Mouse (Mus musculus) common myeloid progenitor, adult 5-6 weeks (primary cell): ENCODE measurements at regions not wholly inside any gene's neighbourhood (a gene's known extent, or its start where the extent isn't known, plus 50 kb on each side); places are given as distances from the start of the nearest gene placed in this dataset.

Experiments used
- ATAC-seq: replicated peaks from 2 replicates; pipeline ENCODE4 v1.8.0; 2016; ENCODE audit warnings: low read depth, mild to moderate bottlenecking, moderate TSS enrichment, inconsistent platforms; ENCODE audit not compliant: poor library complexity, severe bottlenecking

DNA sequence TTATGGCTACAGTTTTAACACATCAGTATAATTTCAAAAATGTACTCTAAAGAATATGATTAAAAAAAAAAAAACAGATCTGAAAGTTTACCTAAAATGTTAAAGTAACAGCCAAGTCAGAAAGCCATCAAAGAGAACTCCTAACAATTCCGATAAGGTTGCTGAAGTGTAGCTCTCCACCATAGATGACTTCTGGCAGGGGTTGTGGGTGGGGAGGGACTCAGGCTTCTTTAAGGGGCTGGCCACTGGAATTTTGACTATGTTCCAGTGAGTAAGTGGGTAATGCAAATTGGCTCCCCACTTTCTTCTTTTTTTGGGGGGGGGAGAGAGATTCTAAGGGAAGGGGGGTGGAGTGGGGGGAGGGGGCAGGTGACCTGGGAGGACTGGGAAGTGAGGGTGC lies 98.0 kb downstream of the Brms1l start:
- no peak for ATAC-seq

DNA sequence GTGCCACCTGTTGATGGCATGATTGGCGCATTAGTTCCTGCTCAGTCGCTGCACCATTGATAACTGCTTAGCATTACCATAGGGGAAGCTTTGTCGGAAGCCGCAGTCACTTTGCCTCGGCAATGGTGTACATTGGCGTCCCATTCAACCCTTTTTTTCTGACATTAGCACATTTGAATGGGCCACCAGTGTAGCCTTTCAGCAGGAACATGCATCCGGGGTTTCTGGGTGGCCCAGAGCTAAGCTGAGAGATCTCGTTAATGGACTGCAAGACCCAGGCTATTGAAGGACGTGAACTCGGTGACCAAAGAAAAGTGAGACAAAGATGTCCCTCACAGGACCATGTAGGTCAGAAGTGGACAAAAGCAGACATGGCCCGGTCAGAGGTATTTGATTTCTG lies 97.3 kb downstream of the Brms1l start:
- ATAC-seq: no peak

DNA sequence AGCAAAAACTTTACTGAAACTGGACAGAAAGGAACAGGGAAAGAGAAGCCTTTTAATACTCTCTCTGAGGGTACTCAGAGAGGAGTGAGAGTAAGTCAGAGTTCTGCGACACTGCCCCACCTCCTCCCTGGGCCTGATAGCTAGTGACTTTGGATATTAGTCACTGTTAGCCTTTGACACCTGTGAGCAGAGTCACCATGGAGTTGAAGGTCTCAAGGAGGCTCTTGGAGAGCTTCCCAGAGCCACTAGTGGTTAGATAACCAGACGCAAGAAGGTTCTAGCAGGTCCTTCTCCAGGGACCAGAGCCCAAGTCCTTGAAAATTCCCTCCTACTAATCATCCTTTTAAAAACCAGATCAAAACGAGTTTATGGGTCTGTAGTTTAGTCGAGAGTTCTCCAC lies 94.3 kb downstream of the Brms1l start:
- no peak for ATAC-seq

DNA sequence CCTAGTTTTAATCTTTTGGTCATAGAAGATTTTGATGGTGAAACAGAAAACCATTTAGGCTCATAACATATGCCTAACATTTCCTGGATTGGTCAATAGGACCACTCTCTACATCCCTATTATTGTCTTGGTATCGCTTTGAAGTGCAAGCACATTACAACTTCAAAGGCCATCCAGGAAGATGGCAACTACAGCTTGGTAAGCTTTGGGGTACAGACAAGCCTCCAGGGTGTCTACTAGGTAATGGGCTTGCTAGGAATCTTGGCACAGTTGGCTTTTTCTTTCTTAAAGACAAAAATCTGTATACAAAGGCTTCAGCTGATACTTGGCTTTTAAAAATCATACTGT lies 90.8 kb downstream of the Brms1l start:
- ATAC-seq: no peak

DNA sequence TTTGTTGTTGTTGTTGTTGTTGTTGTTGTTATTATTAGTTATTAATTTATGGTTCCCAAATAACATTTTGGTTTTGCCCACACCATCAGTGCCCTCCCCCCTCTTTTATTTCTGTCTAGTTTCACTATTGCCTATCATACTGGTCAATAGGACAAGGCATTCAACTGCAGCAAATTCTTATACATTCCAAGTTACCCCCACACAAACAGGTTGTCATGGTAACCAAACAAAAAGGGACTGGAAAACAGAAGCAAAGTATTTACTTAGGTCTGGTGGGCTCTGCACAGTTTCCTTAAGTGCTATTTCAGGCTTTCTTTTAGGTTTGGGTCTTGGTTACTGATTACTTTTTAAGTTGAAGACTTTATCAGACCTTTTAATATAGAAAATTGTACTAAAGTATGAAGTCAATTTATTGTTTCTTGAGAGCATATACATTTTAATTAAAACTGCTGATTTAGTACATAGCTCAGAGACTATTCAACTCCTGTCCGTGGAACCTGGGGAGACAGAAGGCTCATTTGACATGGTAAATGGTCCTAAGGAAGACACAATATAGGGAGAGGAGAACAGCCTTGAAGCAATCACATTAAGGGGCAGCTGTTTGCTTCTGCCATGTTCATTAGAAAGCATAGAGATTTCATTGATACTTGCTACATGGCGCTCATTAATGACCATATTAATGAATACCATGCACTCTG lies 90.3 kb downstream of the Brms1l start:
- no peak for ATAC-seq
